Mouse (Mus musculus) midbrain, embryonic 13.5 days (tissue): ENCODE data around the gene Fkbp7. TPM values are rescaled to one million over a fixed set of nuclear protein-coding genes. Genes with fewer than 3 reads are reported as not detected.
"Not testable (repeated sequence)": the region's sequence is repeated elsewhere in the genome, so short reads cannot be mapped to it uniquely, and the experiment has no call there.

ENCODE experiments used
- ATAC-seq: fragments of 200-750 bp; cut with Nextera tagmentation; 2 replicates; pipeline ENCODE4 v1.8.0; 2017; ENCODE audit warnings: mild to moderate bottlenecking, moderate TSS enrichment, moderate library complexity
- H3K27ac ChIP-seq: fragments of 300-500 bp; sonication (generic); 2 replicates; pipeline ENCODE4 v1.5.1; 2015; ENCODE audit warnings: inconsistent platforms, mild to moderate bottlenecking, moderate library complexity
- H3K27me3 ChIP-seq: fragments of 300-500 bp; sonication (generic); 2 replicates; pipeline ENCODE4 v1.6.1; 2015; ENCODE audit warnings: mild to moderate bottlenecking, inconsistent platforms
- H3K36me3 ChIP-seq: fragments of 300-500 bp; sonication (generic); 2 replicates; pipeline ENCODE4 v1.6.1; 2015; ENCODE audit warnings: mild to moderate bottlenecking, inconsistent platforms
- H3K4me1 ChIP-seq: fragments of 300-500 bp; sonication (generic); replicated peaks from 2 replicates; pipeline ENCODE4 v1.6.1; 2015; ENCODE audit warnings: inconsistent platforms
- H3K4me2 ChIP-seq: fragments of 300-500 bp; sonication (generic); replicated peaks from 2 replicates; pipeline ENCODE4 v1.6.1; 2015; ENCODE audit warnings: moderate library complexity, mild to moderate bottlenecking, inconsistent platforms
- H3K4me3 ChIP-seq: fragments of 300-500 bp; sonication (generic); replicated peaks from 2 replicates; pipeline ENCODE4 v1.5.1; 2015; ENCODE audit warnings: mild to moderate bottlenecking, inconsistent platforms
- H3K9ac ChIP-seq: fragments of 300-500 bp; sonication (generic); replicated peaks from 2 replicates; pipeline ENCODE4 v1.6.1; 2015; ENCODE audit warnings: mild to moderate bottlenecking, inconsistent platforms
- H3K9me3 ChIP-seq: fragments of 300-500 bp; sonication (generic); 2 replicates; pipeline ENCODE4 v1.6.1; 2016; ENCODE audit warnings: mild to moderate bottlenecking, inconsistent platforms
- WGBS: fragments of 180-500 bp; shearing (Covaris S2); methylation state at CpG from one replicate; pipeline ENCODE4 v1.1.7; 2015; 5-methylcytosine and 5-hydroxymethylcytosine counted together
- polyA plus RNA-seq: library from polyadenylated mRNA; unstranded; fragments of >200 nt; fragmentation: Nextera tagmentation; extraction: Ambion mirVana; gene quantifications from 2 replicates; pipeline ENCODE4 v1.2.1, GENCODE M21; 2015

The Fkbp7 gene
- polyA plus RNA-seq, 1 experiment from 2014 or later = 15.0 TPM

- 91% methylated on average over 2 of the region's 2 CpGs for WGBS
- H3K4me2 ChIP-seq, H3K9me3 ChIP-seq, H3K9ac ChIP-seq, H3K27ac ChIP-seq, H3K4me1 ChIP-seq, H3K4me3 ChIP-seq, H3K27me3 ChIP-seq, ATAC-seq: not testable (repeated sequence)
- peaks cover 47% of the 10 kb centered on the region for H3K36me3 ChIP-seq
These were observed 50.6 kb downstream of the Fkbp7 start for GRCm38 (mm10) chr2:76622316-76622715.

GRCm38 (mm10) chr2:76621724-76622123, 51.2 kb downstream of the Fkbp7 start:
- ATAC-seq = no peak
- 85% methylated on average over 1 of the region's 1 CpGs for WGBS
- peaks cover 7% of the 10 kb centered on the region for H3K9me3 ChIP-seq
- no peaks in the 10 kb centered on the region for H3K27me3 ChIP-seq
- no peak overlapping the region for H3K4me3 ChIP-seq
- H3K36me3 ChIP-seq = peaks cover 41% of the 10 kb centered on the region
- no peak overlapping the region for H3K4me2 ChIP-seq
- no peak overlapping the region for H3K27ac ChIP-seq
- H3K9ac ChIP-seq = no peak overlapping the region
- no peaks in the 10 kb centered on the region for H3K4me1 ChIP-seq

GRCm38 (mm10) chr2:76620188-76620587, 52.7 kb downstream of the Fkbp7 start:
- H3K4me2 ChIP-seq = no peak overlapping the region
- no peaks in the 10 kb centered on the region for H3K4me1 ChIP-seq
- H3K27ac ChIP-seq = no peak overlapping the region
- ATAC-seq = no peak
- H3K27me3 ChIP-seq = no peaks in the 10 kb centered on the region
- H3K4me3 ChIP-seq = no peak overlapping the region
- H3K36me3 ChIP-seq = peaks cover 27% of the 10 kb centered on the region
- 93% methylated on average over 5 of the region's 5 CpGs for WGBS
- H3K9me3 ChIP-seq = no peaks in the 10 kb centered on the region
- H3K9ac ChIP-seq = no peak overlapping the region

- Histone ChIP-seq H3K4me3 (no peak overlapping the region), H3K36me3 (peaks cover 8% of the 10 kb centered on the region), H3K27me3 (no peaks in the 10 kb centered on the region), H3K4me2 (no peak overlapping the region), H3K4me1 (no peaks in the 10 kb centered on the region), H3K9ac (no peak overlapping the region), H3K27ac (no peak overlapping the region), H3K9me3 (no peaks in the 10 kb centered on the region)
- WGBS = 39% methylated on average over 1 of the region's 1 CpGs
- ATAC-seq = peak; percentile 62
These were observed 54.8 kb downstream of the Fkbp7 start for GRCm38 (mm10) chr2:76618078-76618477.

Other genes with a start within 250 kb of the Fkbp7 start
- 105 and 107 TPM in 2 replicates for gene Prkra, start 25.1 kb downstream of the Fkbp7 start, polyA plus RNA-seq
- gene Pjvk, start 24.6 kb downstream of the Fkbp7 start, polyA plus RNA-seq = 0.76 and 1.0 TPM in 2 replicates
- gene Plekha3, start 2.2 kb upstream of the Fkbp7 start, polyA plus RNA-seq = 5.7 and 7.2 TPM in 2 replicates